Mouse (Mus musculus): Measurements from ENCODE around the gene Prn. TPM values are rescaled to one million over a fixed set of nuclear protein-coding genes. Genes with fewer than 3 reads are reported as not detected.

Gene Prn
- total and polyA plus RNA-seq, 2 experiments from 2014 or later: not detected

DNA sequence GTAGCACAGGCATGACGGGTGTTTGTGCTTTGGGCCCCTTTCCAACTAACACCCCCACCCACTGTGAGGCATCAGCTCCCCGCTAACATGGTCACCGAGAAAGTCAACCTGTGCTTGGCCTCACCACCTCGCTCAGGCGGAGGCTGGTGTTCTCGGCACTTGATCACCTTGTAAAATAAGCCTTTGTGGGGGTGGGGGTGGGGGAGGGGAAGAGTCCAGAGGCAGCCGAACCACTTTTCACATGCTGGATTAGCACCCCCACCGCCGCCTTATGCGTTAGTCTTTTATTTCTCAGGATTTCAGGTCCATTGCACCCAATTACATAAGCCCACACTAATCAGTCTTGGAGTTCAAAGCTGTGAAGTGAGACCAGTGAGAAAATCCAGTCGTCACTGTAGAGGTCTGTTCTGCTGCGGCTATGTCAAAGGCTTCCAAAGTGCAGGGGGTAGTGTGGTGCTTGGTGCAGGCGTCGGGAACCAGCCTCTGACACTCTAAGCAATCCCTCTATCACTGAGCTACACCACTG is 83.9 kb downstream of the Prn start:
- no peak for DNase-seq (ENCODE audit: low spot score)
- Histone ChIP-seq H3K27ac (ENCODE audit: low read depth) (no peak overlapping the region), H3K36me3 (replicated peaks; ENCODE audit: control insufficient read depth, insufficient read depth, low read length) (peaks cover 17% of the 10 kb centered on the region; the same call in 1 of the 2 replicates), H3K4me3 (ENCODE audit: low read depth, low read length) (no peak overlapping the region), H3K9ac (replicated peaks; ENCODE audit: low read depth, low read length) (no peak overlapping the region), H3K27me3 (ENCODE audit: control insufficient read depth, insufficient read depth, low read length) (no peaks in the 10 kb centered on the region), H3K9me3 (replicated peaks; ENCODE audit: control insufficient read depth, low read length) (no peaks in the 10 kb centered on the region), H3K4me1 (ENCODE audit: control insufficient read depth, insufficient read depth) (0 out of 2 replicates have a peak, but pooled peaks cover 8% of the 10 kb centered on the region), H3K4me2 (ENCODE audit: low read depth, low read length) (no peak overlapping the region)
- WGBS: 41% methylated on average over 14 of the region's 14 CpGs
- no peak for ATAC-seq (ENCODE audit: insufficient read depth, low read depth)
- TF ChIP-seq EP300 (IDR thresholded peaks at IDR 0.05; ENCODE audit: low read depth): no peak
- TF ChIP-seq CTCF (IDR thresholded peaks at IDR 0.05; ENCODE audit: low read depth): no peak

DNA sequence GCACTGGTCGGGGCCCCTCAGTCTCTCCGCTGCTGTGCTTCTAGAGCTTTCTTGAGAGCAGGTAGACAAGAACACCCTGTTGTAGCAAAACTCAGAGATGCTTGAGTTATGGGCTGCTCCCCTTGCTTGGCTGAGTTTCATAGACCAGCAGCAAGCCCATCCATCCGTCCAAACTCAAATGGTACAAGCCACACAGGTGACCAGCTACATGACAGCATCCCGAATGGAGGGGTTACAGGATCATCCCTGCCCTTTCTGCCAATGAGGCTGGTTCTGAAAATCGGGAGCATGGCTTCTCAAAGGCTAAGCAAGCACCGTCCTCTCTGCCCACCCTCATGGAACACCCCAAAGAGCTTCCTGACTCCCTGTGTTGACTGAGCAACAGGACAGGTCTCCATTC is 85.2 kb downstream of the Prn start:
- TF ChIP-seq CTCF (IDR thresholded peaks at IDR 0.05; ENCODE audit: low read depth) (no peak), EP300 (IDR thresholded peaks at IDR 0.05; ENCODE audit: low read depth) (no peak)
- 93% methylated on average over 6 of the region's 6 CpGs for WGBS
- Histone ChIP-seq H3K27me3 (ENCODE audit: control insufficient read depth, insufficient read depth, low read length) (no peaks in the 10 kb centered on the region), H3K4me3 (ENCODE audit: low read depth, low read length) (no peak overlapping the region), H3K4me2 (ENCODE audit: low read depth, low read length) (no peak overlapping the region), H3K9ac (replicated peaks; ENCODE audit: low read depth, low read length) (no peak overlapping the region), H3K27ac (ENCODE audit: low read depth) (no peak overlapping the region), H3K9me3 (replicated peaks; ENCODE audit: control insufficient read depth, low read length) (no peaks in the 10 kb centered on the region), H3K36me3 (replicated peaks; ENCODE audit: control insufficient read depth, insufficient read depth, low read length) (peaks cover 17% of the 10 kb centered on the region), H3K4me1 (ENCODE audit: control insufficient read depth, insufficient read depth) (0 out of 2 replicates have a peak, but pooled peaks cover 8% of the 10 kb centered on the region)
- DNase-seq (ENCODE audit: low spot score) (no peak), ATAC-seq (ENCODE audit: insufficient read depth, low read depth) (no peak)

DNA sequence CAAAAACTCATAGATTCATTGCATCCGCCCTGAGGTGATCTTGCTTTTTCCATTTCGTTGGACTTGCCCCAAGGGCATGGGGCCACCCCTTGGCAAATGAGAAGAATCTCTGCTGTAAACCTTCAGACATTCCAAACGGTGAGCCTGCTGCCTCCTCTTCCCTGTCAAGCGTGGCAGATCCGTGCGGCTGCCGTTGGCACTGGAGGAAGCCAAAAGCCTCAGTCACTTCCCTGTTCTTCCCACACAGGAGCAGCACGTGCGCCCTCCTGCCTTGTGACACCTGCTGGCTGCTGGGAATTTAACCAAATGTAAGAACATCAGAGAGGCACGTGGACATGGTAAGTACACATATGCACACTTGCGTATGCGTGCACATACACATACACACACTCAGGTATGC is 86.0 kb downstream of the Prn start:
- no peak overlapping the region for H3K27ac ChIP-seq (ENCODE audit: low read depth)
- H3K9ac ChIP-seq (replicated peaks; ENCODE audit: low read depth, low read length): no peak overlapping the region
- ATAC-seq (ENCODE audit: insufficient read depth, low read depth) (no peak), DNase-seq (ENCODE audit: low spot score) (no peak)
- 85% methylated on average over 12 of the region's 12 CpGs for WGBS
- 0 out of 2 replicates have a peak, but pooled peaks cover 8% of the 10 kb centered on the region for H3K4me1 ChIP-seq (ENCODE audit: control insufficient read depth, insufficient read depth)
- no peak overlapping the region for H3K4me3 ChIP-seq (ENCODE audit: low read depth, low read length)
- H3K4me2 ChIP-seq (ENCODE audit: low read depth, low read length): no peak overlapping the region
- TF ChIP-seq CTCF (IDR thresholded peaks at IDR 0.05; ENCODE audit: low read depth) (no peak), EP300 (IDR thresholded peaks at IDR 0.05; ENCODE audit: low read depth) (no peak)
- H3K27me3 ChIP-seq (ENCODE audit: control insufficient read depth, insufficient read depth, low read length): no peaks in the 10 kb centered on the region
- H3K36me3 ChIP-seq (replicated peaks; ENCODE audit: control insufficient read depth, insufficient read depth, low read length): peaks cover 17% of the 10 kb centered on the region
- no peaks in the 10 kb centered on the region for H3K9me3 ChIP-seq (replicated peaks; ENCODE audit: control insufficient read depth, low read length)

DNA sequence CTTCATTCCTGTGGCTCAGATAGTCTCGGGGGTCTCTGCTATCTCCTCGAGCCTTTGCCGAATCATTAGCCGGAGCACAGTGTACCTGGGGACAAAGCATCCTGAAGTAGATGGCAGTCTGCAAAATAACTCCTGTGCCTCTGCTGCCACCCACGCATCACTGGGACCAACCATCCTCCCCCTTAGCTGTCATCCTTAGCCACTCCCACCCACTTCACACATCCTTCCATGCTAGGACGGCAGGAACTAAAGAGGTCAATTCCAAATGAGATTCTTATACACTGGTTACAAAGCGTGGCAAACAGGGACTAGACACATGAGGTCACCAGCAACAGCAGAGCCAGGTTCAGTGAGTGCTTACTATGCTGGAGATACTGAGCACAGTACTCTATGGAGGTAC is 86.6 kb downstream of the Prn start:
- ATAC-seq (ENCODE audit: insufficient read depth, low read depth): no peak
- Histone ChIP-seq H3K4me1 (ENCODE audit: control insufficient read depth, insufficient read depth) (0 out of 2 replicates have a peak, but pooled peaks cover 8% of the 10 kb centered on the region), H3K27ac (ENCODE audit: low read depth) (no peak overlapping the region), H3K9me3 (replicated peaks; ENCODE audit: control insufficient read depth, low read length) (no peaks in the 10 kb centered on the region), H3K9ac (replicated peaks; ENCODE audit: low read depth, low read length) (no peak overlapping the region), H3K4me3 (ENCODE audit: low read depth, low read length) (no peak overlapping the region), H3K27me3 (ENCODE audit: control insufficient read depth, insufficient read depth, low read length) (no peaks in the 10 kb centered on the region), H3K36me3 (replicated peaks; ENCODE audit: control insufficient read depth, insufficient read depth, low read length) (peaks cover 17% of the 10 kb centered on the region), H3K4me2 (ENCODE audit: low read depth, low read length) (no peak overlapping the region)
- 77% methylated on average over 7 of the region's 7 CpGs for WGBS
- TF ChIP-seq CTCF (IDR thresholded peaks at IDR 0.05; ENCODE audit: low read depth) (no peak), EP300 (IDR thresholded peaks at IDR 0.05; ENCODE audit: low read depth) (no peak)
- no peak for DNase-seq (ENCODE audit: low spot score)

DNA sequence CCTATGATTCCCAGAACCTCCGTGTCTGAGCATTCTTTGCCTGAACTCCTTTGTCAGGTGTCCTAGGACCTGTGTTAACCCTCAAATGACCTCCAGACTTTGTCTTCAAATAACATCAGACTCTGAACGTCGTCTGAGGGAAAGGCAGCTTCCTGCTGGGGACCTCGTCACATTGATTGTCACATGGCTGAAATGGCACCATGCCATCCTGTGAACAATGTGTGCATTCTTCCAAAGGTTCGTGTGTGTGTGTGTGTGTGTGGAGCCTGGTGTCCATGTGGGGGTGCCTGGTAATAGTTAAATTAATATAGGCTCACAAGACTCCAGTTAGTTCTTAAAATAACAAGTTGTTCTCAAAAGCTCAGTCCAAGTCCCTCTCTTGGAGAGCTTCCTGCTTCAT is 87.6 kb downstream of the Prn start:
- Histone ChIP-seq H3K4me3 (ENCODE audit: low read depth, low read length) (no peak overlapping the region), H3K27ac (ENCODE audit: low read depth) (no peak overlapping the region), H3K36me3 (replicated peaks; ENCODE audit: control insufficient read depth, insufficient read depth, low read length) (peaks cover 22% of the 10 kb centered on the region), H3K9me3 (replicated peaks; ENCODE audit: control insufficient read depth, low read length) (no peaks in the 10 kb centered on the region), H3K27me3 (ENCODE audit: control insufficient read depth, insufficient read depth, low read length) (no peaks in the 10 kb centered on the region), H3K4me2 (ENCODE audit: low read depth, low read length) (no peak overlapping the region), H3K9ac (replicated peaks; ENCODE audit: low read depth, low read length) (no peak overlapping the region), H3K4me1 (ENCODE audit: control insufficient read depth, insufficient read depth) (no peaks in the 10 kb centered on the region)
- TF ChIP-seq EP300 (IDR thresholded peaks at IDR 0.05; ENCODE audit: low read depth) (no peak), CTCF (IDR thresholded peaks at IDR 0.05; ENCODE audit: low read depth) (no peak)
- ATAC-seq (ENCODE audit: insufficient read depth, low read depth): no peak
- DNase-seq (ENCODE audit: low spot score): peak; percentile 20
- 32% methylated on average over 5 of the region's 5 CpGs for WGBS
